Mouse (Mus musculus) limb, embryonic 13.5 days (tissue): Measurements from ENCODE around the gene Acox3. TPM values are rescaled to one million over a fixed set of nuclear protein-coding genes. Genes with fewer than 3 reads are reported as not detected.
"Not testable (repeated sequence)": the region's sequence is repeated elsewhere in the genome, so short reads cannot be mapped to it uniquely, and the experiment has no call there.

Experiments
- ATAC-seq: fragments of 200-750 bp; cut with Nextera tagmentation; 2 replicates; pipeline ENCODE4 v1.8.0; 2017; ENCODE audit warnings: low read depth, moderate number of reproducible peaks, moderate TSS enrichment; ENCODE audit not compliant: low FRiP score
- H3K27ac ChIP-seq: fragments of 300-500 bp; sonication (generic); 2 replicates; pipeline ENCODE4 v1.5.1; 2015; ENCODE audit warnings: inconsistent platforms, mild to moderate bottlenecking, moderate library complexity
- H3K27me3 ChIP-seq: fragments of 300-500 bp; sonication (generic); 2 replicates; pipeline ENCODE4 v1.6.1; 2015; ENCODE audit warnings: mild to moderate bottlenecking, inconsistent platforms
- H3K36me3 ChIP-seq: fragments of 300-500 bp; sonication (generic); 2 replicates; pipeline ENCODE4 v1.6.1; 2015; ENCODE audit warnings: inconsistent platforms, mild to moderate bottlenecking, moderate library complexity
- H3K4me1 ChIP-seq: fragments of 300-500 bp; sonication (generic); 2 replicates; pipeline ENCODE4 v1.6.1; 2015; ENCODE audit warnings: inconsistent platforms
- H3K4me2 ChIP-seq: fragments of 300-500 bp; sonication (generic); replicated peaks from 2 replicates; pipeline ENCODE4 v1.6.1; 2015; ENCODE audit warnings: inconsistent platforms, mild to moderate bottlenecking, moderate library complexity
- H3K4me3 ChIP-seq: fragments of 300-500 bp; sonication (generic); 2 replicates; pipeline ENCODE4 v1.5.1; 2015; ENCODE audit warnings: moderate library complexity, mild to moderate bottlenecking, inconsistent platforms
- H3K9ac ChIP-seq: fragments of 300-500 bp; sonication (generic); 2 replicates; pipeline ENCODE4 v1.6.1; 2015; ENCODE audit warnings: mild to moderate bottlenecking, inconsistent platforms
- H3K9me3 ChIP-seq: fragments of 300-500 bp; sonication (generic); 2 replicates; pipeline ENCODE4 v1.6.1; 2016; ENCODE audit warnings: inconsistent platforms
- WGBS: fragments of 180-500 bp; shearing (Covaris S2); methylation state at CpG from one replicate; pipeline ENCODE4 v1.1.7; 2015; 5-methylcytosine and 5-hydroxymethylcytosine counted together
- polyA plus RNA-seq: library from polyadenylated mRNA; unstranded; fragments of >200 nt; fragmentation: Nextera tagmentation; extraction: Ambion mirVana; gene quantifications from 2 replicates; pipeline ENCODE4 v1.2.1, GENCODE M21; 2015

The Acox3 gene
- polyA plus RNA-seq, 1 experiment from 2014 or later: 12.2 TPM

GRCm38 (mm10) chr5:35580156-35580922 lies 2.5 kb upstream of the Acox3 start:
- peaks cover 5% of the 10 kb centered on the region; the same call in 1 of the 2 replicates for H3K27me3 ChIP-seq
- no peak overlapping the region for H3K9ac ChIP-seq
- ATAC-seq: no peak
- H3K36me3 ChIP-seq: no peaks in the 10 kb centered on the region
- H3K27ac ChIP-seq: no peak overlapping the region
- peaks cover 14% of the 10 kb centered on the region for H3K4me1 ChIP-seq
- no peak overlapping the region for H3K4me2 ChIP-seq
- WGBS: 41% methylated on average over 3 of the region's 3 CpGs
- no peaks in the 10 kb centered on the region for H3K9me3 ChIP-seq
- H3K4me3 ChIP-seq: no peak overlapping the region

- H3K4me3 ChIP-seq: peak overlapping the region; percentile 59
- no peak for ATAC-seq
- peak overlapping the region; percentile 74 for H3K9ac ChIP-seq
- no peak overlapping the region for H3K27ac ChIP-seq
- peaks cover 12% of the 10 kb centered on the region for H3K4me1 ChIP-seq
- peak overlapping the region; percentile 83 for H3K4me2 ChIP-seq
- peaks cover 5% of the 10 kb centered on the region; the same call in 1 of the 2 replicates for H3K27me3 ChIP-seq
- 5% methylated on average over 17 of the region's 17 CpGs for WGBS
- H3K9me3 ChIP-seq: no peaks in the 10 kb centered on the region
- peaks cover 6% of the 10 kb centered on the region for H3K36me3 ChIP-seq
These were observed 462 bp downstream of the Acox3 start for GRCm38 (mm10) chr5:35583221-35583783.

- not testable (repeated sequence) for ATAC-seq, H3K27ac ChIP-seq, H3K4me3 ChIP-seq, H3K27me3 ChIP-seq, H3K9me3 ChIP-seq, H3K9ac ChIP-seq
- 87% methylated on average over 2 of the region's 2 CpGs for WGBS
- Histone ChIP-seq H3K36me3 (peaks cover 16% of the 10 kb centered on the region), H3K4me1 (peaks cover 12% of the 10 kb centered on the region), H3K4me2 (peak overlapping the region; percentile 83)
These were observed 1.4 kb downstream of the Acox3 start for GRCm38 (mm10) chr5:35584259-35584658.

GRCm38 (mm10) chr5:35591497-35591896 lies 8.7 kb downstream of the Acox3 start:
- ATAC-seq: no peak
- Histone ChIP-seq H3K9me3 (0 out of 2 replicates have a peak, but pooled peaks cover 11% of the 10 kb centered on the region), H3K4me3 (no peak overlapping the region), H3K27ac (no peak overlapping the region), H3K9ac (no peak overlapping the region), H3K27me3 (no peaks in the 10 kb centered on the region), H3K36me3 (peaks cover 66% of the 10 kb centered on the region), H3K4me1 (no peaks in the 10 kb centered on the region), H3K4me2 (no peak overlapping the region)
- 98% methylated on average over 4 of the region's 4 CpGs for WGBS

GRCm38 (mm10) chr5:35592081-35592736 lies 9.4 kb downstream of the Acox3 start:
- H3K36me3 ChIP-seq: peaks cover 70% of the 10 kb centered on the region
- no peak overlapping the region for H3K27ac ChIP-seq
- 79% methylated on average over 21 of the region's 21 CpGs for WGBS
- ATAC-seq: no peak
- no peaks in the 10 kb centered on the region for H3K27me3 ChIP-seq
- no peak overlapping the region for H3K4me3 ChIP-seq
- no peak overlapping the region for H3K4me2 ChIP-seq
- H3K4me1 ChIP-seq: no peaks in the 10 kb centered on the region
- 0 out of 2 replicates have a peak, but pooled peaks cover 11% of the 10 kb centered on the region for H3K9me3 ChIP-seq
- no peak overlapping the region for H3K9ac ChIP-seq

GRCm38 (mm10) chr5:35592824-35593223 lies 10.0 kb downstream of the Acox3 start:
- WGBS: 60% methylated on average over 4 of the region's 4 CpGs
- no peak overlapping the region for H3K27ac ChIP-seq
- H3K36me3 ChIP-seq: peaks cover 75% of the 10 kb centered on the region
- H3K4me3 ChIP-seq: no peak overlapping the region
- no peak overlapping the region for H3K4me2 ChIP-seq
- no peak overlapping the region for H3K9ac ChIP-seq
- H3K4me1 ChIP-seq: no peaks in the 10 kb centered on the region
- H3K27me3 ChIP-seq: no peaks in the 10 kb centered on the region
- no peak for ATAC-seq
- 0 out of 2 replicates have a peak, but pooled peaks cover 11% of the 10 kb centered on the region for H3K9me3 ChIP-seq

- H3K4me2 ChIP-seq: no peak overlapping the region
- H3K27ac ChIP-seq: no peak overlapping the region
- H3K27me3 ChIP-seq: no peaks in the 10 kb centered on the region
- H3K4me3 ChIP-seq: no peak overlapping the region
- H3K36me3 ChIP-seq: peaks cover 75% of the 10 kb centered on the region
- ATAC-seq: no peak
- 80% methylated on average over 6 of the region's 6 CpGs for WGBS
- peaks cover 12% of the 10 kb centered on the region; the same call in 1 of the 2 replicates for H3K9me3 ChIP-seq
- no peaks in the 10 kb centered on the region for H3K4me1 ChIP-seq
- no peak overlapping the region for H3K9ac ChIP-seq
These were observed 10.4 kb downstream of the Acox3 start for GRCm38 (mm10) chr5:35593272-35593671.

- no peak overlapping the region for H3K9ac ChIP-seq
- H3K4me3 ChIP-seq: no peak overlapping the region
- H3K4me2 ChIP-seq: no peak overlapping the region
- H3K27ac ChIP-seq: no peak overlapping the region
- H3K36me3 ChIP-seq: peaks cover 73% of the 10 kb centered on the region
- no peaks in the 10 kb centered on the region for H3K4me1 ChIP-seq
- 90% methylated on average over 4 of the region's 4 CpGs for WGBS
- H3K9me3 ChIP-seq: peaks cover 16% of the 10 kb centered on the region; the same call in 1 of the 2 replicates
- H3K27me3 ChIP-seq: no peaks in the 10 kb centered on the region
- ATAC-seq: no peak
These were observed 11.9 kb downstream of the Acox3 start for GRCm38 (mm10) chr5:35594768-35595167.

- WGBS: 18% methylated on average over 4 of the region's 4 CpGs
- H3K4me3 ChIP-seq: no peak overlapping the region
- H3K4me1 ChIP-seq: no peaks in the 10 kb centered on the region
- H3K9me3 ChIP-seq: peaks cover 13% of the 10 kb centered on the region; the same call in 1 of the 2 replicates
- peaks cover 73% of the 10 kb centered on the region for H3K36me3 ChIP-seq
- no peak overlapping the region for H3K9ac ChIP-seq
- no peaks in the 10 kb centered on the region for H3K27me3 ChIP-seq
- no peak; the same call in 1 of the 2 replicates for ATAC-seq
- no peak overlapping the region for H3K27ac ChIP-seq
- no peak overlapping the region for H3K4me2 ChIP-seq
These were observed 12.9 kb downstream of the Acox3 start for GRCm38 (mm10) chr5:35595706-35596105.

- Histone ChIP-seq H3K4me1 (no peaks in the 10 kb centered on the region), H3K27ac (no peak overlapping the region), H3K36me3 (peaks cover 70% of the 10 kb centered on the region), H3K4me2 (no peak overlapping the region), H3K9me3 (peaks cover 9% of the 10 kb centered on the region; the same call in 1 of the 2 replicates), H3K27me3 (no peaks in the 10 kb centered on the region), H3K4me3 (no peak overlapping the region), H3K9ac (0 out of 2 replicates have a peak overlapping the region, but pooled peaks have one; percentile 5)
- ATAC-seq: no peak
- 84% methylated on average over 18 of the region's 18 CpGs for WGBS
These were observed 13.6 kb downstream of the Acox3 start for GRCm38 (mm10) chr5:35596169-35597160.

- no peaks in the 10 kb centered on the region for H3K27me3 ChIP-seq
- H3K36me3 ChIP-seq: peaks cover 63% of the 10 kb centered on the region
- H3K4me3 ChIP-seq: no peak overlapping the region
- H3K27ac ChIP-seq: no peak overlapping the region
- ATAC-seq: no peak
- H3K4me2 ChIP-seq: no peak overlapping the region
- no peaks in the 10 kb centered on the region for H3K4me1 ChIP-seq
- 83% methylated on average over 11 of the region's 11 CpGs for WGBS
- H3K9me3 ChIP-seq: peaks cover 6% of the 10 kb centered on the region; the same call in 1 of the 2 replicates
- H3K9ac ChIP-seq: no peak overlapping the region
These were observed 17.4 kb downstream of the Acox3 start for GRCm38 (mm10) chr5:35600233-35600632.
